Mouse (Mus musculus): ENCODE results near the gene Hhatl.
A peak's percentile ranks its signal among the peaks of the same experiment; 100 is the strongest.

Gene Hhatl

DNA sequence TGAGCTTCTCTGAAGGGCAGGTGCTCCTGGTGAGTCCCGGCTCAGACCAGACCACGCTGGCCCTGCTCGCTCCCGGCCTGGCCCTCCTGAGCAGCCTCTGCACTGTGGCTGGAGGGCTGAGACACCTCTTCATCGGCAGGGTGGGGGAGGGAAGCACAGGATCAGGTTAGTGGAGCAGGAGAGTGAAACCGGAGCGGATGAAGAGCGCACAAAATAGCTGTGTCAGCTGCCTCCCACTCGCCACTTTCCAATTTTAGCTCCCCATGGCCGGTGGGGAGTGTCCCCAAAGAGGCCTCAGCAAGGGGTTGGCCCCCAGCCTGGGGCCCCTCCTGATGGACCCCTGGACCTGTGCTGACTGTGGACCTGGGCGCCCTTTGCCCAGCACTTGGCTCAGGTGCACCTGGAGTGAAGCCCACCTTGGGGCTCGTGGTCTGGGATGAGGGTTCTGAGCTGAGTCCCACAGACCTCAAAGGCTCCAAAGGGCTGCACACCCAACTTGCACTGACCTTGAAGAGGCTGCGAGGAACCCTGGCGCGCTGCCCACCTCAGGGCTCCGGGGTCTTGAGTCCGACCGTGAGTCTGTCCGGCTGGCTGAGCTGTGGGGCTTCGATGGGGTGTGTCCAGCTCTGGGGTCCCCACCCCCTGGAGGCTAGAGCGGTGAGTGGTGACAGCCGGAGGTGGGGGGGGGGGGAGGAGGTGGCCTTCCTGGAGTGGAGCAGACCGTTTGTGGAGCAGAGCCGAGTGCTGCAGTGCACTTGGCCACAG is at the start of gene Hhatl:
Gene Hhatl, minus strand, starts transcription at position 751 of the 765 bp plus-strand sequence.
- DNase-seq (ENCODE audit: low spot score in 2 of 2), result no peak

DNA sequence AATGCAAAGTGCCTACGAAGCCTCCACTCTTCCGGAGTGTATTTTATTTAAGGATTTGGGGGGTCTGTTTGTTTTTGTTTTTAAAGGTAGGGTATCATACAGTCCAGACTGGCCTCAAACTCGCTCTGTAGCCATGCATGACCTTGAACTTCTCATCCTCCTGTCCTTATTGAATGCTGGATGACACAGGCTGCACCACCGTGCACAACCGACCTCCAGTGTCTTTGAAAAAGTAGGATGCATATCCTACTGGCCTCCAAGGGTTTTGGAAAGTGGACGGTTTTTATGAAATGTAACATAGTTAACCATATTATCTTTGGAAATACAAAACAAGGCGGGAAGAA is 47.3 kb upstream of the Hhatl start:
- DNase-seq (ENCODE audit: low spot score in 2 of 2), result no peak

DNA sequence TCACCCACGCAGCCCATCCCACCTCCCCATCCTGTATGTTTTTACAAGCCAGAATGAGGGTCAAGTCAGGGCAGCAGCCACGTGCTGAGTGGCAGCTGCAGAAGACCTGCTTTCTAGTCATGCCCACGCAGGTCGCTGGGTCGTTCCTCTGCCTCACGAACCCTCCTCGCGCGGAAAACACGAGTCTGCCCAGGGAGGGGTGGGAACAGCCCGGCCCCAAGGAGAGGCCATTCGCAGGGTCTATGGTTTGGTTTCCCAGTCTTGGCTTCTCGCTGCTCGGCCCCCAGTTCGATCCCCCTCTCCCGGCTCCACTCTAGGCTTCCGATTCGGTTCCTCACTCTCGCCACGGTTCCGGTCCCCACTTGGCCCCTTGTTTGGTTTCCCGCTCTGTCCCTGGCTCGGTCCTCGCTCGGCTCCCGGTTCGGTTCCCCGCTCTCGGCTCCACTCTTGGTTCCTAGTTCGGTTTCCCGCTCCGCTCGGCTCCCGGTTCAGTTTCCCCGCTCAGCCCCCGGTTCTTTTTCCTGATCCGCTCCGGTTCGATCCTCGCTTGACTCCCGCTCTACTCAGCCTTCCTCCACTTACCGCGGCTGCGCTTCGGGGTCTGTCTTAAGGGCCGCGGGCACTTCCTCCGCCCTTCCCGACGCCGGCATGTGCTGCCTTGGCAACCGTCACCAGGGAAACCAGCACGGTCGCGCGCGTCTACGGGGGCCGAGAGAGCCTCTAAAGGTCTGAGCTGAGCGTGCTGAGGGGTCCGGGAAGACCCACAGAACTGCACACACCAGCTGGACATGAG is 46.7 kb upstream of the Hhatl start, which contains the start of gene Ccdc13:
Gene Ccdc13, minus strand, starts transcription at position 633 of the 793 bp plus-strand sequence.
- peak; percentile 41 to 56 for DNase-seq (ENCODE audit: low spot score in 2 of 2)

DNA sequence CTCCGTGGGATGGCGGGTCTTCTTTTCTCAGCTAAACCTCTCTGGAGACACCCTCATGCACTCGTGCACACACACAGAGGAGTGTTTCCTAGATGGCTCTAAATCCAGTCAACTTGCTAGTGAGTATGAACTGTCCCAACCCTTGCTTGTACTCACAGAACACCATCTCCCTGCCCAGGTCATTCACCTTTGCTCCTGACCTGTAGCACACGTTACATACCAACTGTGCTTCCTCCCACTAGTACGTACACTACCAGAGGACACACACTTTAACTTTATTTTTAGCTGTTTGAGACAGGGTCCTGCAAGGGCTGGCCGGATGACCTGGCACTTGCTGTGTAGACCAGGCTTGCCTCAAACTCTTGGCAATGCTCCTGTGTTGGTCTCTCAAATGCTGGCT is 45.7 kb upstream of the Hhatl start:
- DNase-seq (ENCODE audit: low spot score in 2 of 2), result no peak

DNA sequence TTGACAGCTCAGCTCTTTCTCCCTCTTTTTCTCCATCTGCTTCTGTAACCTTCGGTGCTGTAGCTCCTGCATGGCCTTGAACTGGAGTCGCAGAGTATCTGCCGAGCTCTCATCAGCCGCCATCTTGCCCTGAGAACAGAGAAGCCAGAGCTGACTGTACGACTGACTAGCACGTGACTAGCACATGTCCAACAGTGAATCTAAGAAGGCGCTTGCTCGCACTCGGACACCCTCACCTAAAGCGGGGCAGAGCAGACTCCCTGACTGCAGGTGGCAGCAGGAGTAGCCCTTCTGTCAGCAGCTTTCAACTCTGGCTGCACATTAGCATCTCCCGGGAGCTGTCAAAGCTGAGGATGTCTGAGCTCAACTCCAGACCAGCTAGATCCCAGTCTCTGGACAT is 41.5 kb upstream of the Hhatl start:
- DNase-seq (ENCODE audit: low spot score in 2 of 2), result no peak

DNA sequence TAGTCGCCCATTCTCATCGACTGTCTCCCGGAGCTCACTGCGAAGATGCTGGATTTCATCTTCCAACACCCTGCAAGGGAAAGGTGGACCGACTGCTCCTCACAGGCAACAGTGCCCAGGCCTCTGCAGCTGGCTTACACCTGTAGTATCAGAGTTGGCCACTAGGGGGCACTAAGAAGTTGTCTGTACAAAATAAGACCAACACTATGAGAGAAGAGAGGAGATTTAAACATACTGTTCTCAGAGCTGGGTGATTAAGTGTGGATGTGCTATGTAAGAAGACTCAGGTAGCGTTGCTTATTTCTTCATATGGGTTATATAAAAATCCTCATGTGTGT is 38.6 kb upstream of the Hhatl start:
- peak; percentile 39 to 77 for DNase-seq (ENCODE audit: low spot score in 2 of 2)

DNA sequence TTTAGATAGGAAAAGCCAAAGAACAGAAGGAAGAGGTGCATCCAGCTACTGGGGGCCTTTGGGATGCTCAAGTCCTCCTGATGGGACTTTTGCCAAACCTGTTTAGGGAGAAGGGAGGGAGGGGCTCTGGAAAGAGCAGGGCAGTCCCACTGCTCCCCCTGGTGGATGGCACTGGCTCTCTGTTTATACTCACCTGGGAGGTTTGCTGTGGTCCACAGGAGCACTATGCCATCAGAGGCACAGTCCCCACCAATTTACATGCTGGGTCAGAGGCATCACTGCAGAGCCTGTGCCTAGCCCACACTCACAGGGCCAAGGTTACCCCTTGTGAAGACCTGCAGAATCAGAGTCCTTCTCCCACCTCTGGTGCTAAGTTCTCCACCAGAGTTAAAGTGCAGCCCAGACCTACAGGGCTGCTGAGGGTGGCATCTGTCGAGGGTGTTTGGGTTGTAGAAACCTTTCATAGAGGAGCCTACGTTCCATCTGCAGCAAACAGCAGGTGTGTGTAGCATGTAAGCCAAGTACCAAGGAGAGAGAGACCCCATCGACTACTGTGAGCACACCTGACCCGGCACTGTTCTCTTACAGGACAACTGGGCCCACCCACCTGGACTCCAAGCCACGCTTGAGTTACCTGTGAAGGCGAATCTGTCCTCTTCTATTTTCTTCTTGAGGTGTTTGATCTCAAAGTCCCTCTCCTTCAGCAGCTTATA is 38.1 kb upstream of the Hhatl start:
- DNase-seq (ENCODE audit: low spot score in 2 of 2), result peak in 1 of 2 experiments; percentile 22

DNA sequence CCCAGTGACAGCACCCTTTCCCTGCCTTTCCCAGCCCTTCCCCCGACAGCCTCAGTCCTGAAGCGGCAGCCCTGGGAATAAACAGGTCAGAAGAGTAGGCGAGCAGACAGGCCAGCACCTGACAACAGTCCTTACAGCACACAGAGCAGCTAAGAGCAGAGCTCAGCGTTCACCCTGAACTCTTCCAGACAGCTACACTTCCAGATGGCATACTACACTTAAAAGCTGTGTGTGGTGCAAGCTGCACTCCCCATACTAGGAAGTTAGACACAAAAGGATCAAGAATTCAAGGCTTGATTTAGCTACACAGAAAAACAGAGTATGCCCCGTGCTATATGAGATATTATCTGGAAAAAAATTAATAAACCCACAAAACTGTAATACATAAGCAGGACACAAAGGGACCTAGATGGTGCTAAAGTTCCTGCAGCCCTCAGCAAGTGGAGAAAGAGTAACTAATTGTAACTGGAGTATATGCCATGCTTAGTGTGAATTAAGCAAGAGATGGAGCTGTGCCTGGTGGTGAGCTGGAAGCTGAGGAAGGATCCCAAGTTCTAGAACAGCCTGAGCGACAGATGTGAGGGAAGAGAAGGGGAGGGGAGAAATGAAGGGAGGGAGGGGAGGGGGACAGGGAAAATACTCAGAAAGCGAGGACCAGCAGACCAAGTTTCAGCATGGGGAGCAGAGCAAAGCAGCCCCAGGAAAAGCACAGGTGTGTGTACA is 37.1 kb upstream of the Hhatl start:
- no peak for DNase-seq (ENCODE audit: low spot score in 2 of 2)

DNA sequence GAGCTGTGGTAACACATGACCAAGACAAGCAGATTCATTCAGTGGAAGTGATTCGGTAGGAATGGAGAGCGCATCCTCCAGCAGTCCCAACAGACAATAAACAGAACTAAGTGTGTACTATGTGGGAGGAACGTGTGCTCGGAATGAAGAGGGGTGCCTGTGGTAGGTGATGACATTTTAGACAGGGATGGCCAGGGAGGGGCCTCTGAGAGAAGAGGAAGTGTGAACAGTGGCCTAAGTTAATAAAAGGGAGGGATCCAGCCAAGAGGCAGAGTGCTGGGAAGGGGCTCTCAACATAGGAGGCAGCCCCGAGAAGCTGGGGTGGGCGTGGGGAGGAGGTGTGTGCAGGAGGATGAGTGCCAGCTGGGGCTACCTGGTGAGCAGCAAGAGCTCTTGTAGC is 36.0 kb upstream of the Hhatl start:
- no peak for DNase-seq (ENCODE audit: low spot score in 2 of 2)

DNA sequence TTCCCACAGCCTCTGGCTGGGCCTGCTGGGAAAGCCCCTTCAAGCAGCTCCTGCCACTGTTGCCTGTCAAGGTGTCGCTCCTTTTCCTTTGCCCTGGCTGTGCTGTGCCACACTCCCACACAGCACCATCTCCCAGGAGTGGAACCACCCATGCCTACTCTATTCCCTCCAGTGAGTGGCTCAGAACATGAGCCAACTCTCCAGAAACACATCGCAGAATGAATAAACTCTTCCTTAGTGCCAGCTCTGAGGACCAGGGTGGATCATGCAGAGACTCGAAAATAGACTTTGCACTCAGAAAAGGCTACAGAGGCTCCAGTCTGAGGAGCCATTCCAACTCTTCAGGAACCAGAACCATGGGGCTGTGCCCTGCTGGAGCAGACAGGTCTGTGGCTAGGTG is 34.0 kb upstream of the Hhatl start:
- DNase-seq (ENCODE audit: low spot score in 2 of 2), result no peak

DNA sequence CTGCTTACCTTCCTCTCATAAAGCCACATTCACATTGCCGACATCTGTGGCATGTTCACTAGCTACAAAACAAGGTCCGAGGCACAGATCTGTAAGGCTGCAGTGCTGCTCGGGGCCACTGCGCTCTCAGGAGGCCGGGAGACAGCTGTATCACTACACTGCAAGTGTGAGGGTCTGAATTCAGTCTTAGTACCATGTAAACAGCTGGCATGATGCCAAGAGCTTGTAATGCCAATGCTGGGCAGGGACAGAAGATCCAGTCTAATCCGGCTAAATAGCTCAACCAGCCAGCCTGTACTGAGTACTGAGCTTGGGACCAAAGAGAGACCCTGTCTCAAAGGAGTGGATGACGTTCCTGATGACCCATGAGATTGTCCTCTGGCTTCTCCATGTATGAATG is 31.7 kb upstream of the Hhatl start:
- DNase-seq (ENCODE audit: low spot score in 2 of 2), result no peak

DNA sequence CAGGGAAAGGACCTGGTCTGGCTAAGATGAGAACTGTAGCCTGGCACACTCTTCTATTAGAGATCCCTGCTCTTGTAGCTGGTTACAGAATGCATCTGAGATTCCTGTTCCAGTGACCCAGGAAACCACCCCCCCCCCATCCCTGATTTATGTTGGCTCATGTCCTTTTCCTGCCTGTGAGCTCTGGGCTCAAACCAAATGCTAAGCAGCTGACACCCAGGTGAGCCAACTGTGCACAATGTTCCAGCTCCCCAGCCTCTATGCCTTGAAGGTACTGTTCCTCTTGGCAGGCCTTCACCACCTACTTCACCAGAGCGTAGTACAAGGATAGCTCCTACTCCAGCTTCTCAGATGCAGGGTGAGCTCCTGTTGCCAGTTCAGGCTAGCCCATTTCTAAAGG is 30.7 kb upstream of the Hhatl start:
- DNase-seq (ENCODE audit: low spot score in 2 of 2), result no peak

DNA sequence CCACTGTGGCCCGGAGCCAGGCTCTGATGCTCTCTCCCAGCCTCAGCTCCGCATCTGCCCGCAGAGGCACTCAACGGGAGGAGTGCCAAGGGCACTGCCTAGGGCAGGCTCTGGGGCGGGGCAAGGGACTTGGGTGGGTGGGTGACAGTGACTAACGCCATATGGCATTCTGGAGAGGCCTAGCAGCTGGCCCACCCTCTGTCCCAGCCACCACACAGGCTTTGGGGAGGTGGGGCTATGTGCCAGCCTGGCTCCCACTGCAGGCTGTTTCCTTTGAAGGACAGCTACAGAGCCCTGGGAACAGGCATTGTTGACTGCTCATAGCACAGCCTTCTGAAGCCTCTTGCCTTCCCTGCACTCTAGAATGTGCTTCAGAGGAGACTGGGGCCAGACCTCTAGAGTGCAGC is 30.3 kb upstream of the Hhatl start:
- no peak for DNase-seq (ENCODE audit: low spot score in 2 of 2)

DNA sequence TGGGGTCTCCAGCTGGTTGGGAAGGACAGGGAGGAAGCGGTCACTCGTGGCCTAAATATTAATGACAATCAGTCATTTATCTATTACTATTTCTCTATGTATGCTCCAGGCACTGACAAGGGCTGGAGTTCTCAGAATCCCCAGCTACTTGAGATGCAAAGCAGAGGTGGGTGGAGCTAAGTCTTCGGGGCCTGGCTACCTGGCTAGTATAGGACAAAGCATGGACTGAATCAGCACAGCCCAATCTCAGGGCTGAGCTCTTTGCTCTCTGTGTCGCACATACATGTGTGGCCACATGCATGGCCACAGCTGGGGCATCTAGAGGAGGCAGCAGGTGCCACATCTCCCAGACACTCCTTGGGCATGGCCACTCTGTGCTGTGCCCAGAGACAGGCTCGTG is 28.5 kb upstream of the Hhatl start:
- no peak for DNase-seq (ENCODE audit: low spot score in 2 of 2)

DNA sequence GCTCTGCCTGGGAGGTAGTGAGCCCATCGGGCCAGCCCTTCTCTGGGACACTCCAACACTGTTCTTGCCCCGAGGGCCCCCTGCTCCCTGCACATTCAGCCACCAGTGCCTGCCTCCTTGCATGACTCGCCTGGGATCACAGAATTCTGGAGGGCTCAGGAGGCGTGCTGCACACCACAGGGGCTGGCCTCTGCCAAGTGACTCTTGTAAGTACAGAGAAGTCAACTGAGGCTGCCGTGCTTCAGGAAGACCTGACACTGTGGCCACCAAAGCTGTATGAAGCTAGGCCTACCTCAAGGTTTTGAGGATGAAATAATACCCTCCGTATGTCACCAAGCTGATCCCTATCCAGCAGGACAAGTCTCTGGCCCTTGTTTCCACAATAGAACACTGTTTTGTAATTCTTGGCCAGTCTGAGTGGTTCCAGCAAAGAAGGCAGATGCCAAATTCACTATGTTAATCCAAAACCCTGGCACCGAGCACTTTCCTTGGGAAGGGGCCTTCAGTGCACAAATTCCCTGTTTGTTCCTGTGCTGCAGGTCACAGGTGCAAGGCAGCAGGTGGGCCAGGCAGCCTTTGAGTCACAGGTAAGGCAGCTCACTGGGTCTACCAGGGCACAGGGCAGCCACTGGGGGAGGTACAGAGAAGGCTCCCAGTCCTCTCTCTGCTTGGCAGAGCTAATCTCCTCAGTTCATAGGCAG is 27.6 kb upstream of the Hhatl start:
- DNase-seq (ENCODE audit: low spot score in 2 of 2), result no peak

DNA sequence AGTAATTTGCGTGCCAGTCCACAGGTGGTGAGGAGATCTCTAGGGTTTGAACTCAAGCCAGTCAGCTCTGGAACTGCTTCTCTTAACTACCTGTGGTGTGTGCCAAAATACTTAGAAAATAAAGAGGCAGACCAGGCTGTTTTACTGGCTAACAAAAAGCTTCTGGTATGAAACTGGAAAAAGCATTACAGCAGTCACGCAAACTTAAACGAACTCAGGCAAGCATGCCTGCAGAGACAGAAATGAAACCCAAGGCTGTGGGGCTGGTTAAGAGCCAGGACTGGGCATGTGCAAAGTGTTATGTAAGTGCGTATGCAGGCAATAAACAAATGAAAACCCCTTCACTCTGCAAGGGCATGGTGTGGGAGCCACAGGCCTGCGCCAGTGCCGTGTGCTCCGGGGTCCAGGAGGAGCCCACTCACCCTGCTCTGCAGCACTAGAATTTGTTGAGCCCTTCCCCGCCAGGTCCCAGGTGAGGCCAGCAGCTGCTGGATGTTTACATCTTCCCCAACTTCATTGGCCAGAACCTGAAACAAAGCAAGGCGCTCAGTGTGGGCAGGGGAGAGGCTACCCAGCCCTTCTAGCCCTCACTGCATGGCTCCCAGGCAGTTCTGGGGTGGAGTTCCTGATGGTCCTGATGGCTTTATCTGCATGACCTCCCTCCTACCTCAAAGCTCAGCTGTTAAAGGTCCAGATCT is 26.9 kb upstream of the Hhatl start:
- DNase-seq (ENCODE audit: low spot score in 2 of 2), result no peak

DNA sequence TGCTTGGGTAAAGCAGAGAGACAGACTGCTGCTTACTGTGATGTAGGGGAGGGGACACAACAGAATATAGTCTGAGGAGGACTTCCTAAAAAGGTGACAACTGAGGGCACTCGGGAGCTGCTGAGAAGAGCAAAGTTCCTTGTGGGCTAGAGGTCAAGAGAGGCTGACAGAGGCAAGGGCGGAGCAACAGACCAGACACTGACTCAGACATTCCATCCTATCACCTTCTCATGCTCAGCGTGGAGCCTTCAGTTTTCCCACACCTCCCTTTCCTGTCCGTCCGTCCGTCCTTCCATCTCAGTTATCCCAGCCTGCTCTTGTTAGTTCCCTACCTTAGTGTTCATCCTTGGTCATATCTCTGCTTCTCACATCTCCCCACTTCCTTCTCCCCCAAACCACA is 22.9 kb upstream of the Hhatl start:
- DNase-seq (ENCODE audit: low spot score in 2 of 2), result no peak

DNA sequence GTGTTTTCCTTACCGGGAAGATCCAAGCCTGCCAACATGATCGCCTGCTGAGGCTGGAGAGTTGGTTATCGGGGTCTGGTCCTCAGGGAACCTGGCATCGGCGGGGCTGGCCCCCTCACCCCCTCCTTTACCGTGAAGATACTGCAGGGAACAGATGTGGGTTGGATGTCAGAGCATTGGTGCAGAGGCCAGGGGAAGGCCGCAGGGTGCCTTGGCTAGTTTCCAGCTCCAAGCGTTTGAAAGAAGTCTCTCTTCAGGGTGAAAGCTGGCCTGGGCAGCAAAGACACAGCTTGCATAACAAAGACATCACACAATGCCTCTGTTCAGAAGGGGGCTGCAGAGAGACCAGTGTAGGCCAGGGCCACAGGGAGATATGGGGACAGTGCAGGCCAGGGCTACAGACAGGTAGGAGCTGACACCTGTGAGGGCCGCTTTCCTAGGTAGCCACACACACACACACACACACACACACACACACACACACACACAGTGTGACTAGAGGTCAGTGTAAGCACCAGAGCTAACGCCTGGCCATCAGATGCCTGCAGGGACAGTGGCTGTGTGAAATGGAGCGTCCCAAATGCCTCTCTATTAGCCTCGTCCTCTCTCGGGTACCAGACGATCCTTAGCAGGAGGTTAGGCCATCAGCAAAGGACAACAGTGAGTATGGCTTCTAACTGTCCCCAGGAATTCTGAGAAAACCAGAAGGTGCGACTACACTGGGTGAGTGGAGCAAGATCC is 17.9 kb upstream of the Hhatl start:
- DNase-seq (ENCODE audit: low spot score in 2 of 2), result no peak

DNA sequence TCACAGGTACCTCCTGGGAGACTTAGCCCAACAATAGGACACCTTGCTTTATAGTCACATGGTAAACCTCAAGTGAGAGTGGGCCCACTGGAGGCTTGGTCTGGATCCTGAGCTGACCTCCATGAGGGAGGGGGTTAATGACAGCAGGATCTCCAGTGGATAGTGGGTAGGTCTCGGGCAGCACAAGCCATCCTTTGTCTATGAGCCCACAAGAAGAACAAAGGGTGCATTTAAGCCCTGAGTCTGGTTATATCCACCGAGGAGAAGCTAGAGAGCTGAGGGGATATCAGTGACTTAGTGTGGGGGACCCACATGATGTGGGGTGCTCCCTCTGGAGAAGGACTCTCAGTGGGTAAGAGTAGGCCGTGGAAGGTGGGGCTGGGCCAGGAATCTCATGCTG is 16.2 kb upstream of the Hhatl start:
- no peak for DNase-seq (ENCODE audit: low spot score in 2 of 2)

DNA sequence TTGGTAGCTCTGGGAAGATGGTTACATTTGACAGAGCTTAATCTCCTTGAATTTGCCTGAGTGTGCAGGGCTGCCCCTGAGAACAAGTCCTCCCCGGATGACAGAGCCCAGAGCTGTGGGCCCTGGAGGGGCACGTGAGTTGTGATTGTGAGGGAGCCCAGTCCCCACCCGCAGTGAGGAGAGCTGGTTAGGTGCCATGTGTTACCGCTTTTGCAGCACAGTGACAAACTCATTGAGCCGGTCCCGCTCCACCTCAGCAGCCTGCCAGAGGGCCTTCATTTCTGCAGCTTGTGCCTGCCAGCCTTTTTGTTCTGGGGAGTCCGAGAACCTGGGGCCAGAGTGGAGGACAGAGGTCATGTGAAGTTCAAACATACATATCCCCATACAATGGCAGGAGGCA is 15.6 kb upstream of the Hhatl start:
- DNase-seq (ENCODE audit: low spot score in 2 of 2), result no peak
